Mouse (Mus musculus): ENCODE data around the gene Ctla4.
A peak's percentile ranks its signal among the peaks of the same experiment; 100 is the strongest.

Ctla4 gene

DNA sequence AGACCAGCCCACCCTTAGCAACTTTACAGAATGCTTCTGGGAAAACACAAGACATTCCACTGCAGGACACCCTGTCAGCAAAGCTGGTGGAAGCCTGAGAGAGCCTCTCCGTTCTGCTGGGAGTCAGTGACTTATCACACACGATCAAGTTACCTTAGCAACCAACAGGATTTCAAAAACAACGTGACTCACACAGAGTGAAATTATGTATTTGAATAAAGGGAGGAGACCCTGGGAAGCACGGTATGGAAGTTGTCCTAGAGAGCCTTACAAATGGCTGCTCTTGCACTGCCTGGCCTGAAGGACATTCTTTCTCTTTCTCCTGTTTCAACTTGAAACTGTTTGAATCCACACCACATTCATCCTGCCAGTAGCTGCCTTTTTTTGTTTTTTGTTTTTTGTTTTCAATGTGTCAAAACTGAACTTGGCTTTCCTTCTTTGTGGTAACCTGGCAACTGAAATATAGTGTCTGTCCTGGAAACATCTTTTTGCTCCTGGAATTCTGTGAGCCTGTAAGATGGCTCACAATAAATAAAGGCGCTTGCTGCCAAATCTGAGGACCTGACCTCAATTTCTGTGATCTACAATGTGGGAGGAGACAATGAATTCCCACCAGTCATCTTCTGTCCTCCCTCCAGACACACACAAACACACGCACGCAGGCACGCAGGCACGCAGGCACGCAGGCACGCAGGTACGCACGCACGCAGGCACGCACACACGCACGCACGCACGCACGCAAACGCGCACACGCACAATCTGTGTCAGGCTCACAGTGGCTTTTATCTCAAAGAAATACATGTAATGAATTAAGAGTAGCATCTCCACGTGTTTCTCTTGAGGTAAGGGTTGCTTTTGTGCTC is 33.9 kb downstream of the Ctla4 start:
- DNase-seq (ENCODE audit: low spot score in 2 of 2), result no peak

DNA sequence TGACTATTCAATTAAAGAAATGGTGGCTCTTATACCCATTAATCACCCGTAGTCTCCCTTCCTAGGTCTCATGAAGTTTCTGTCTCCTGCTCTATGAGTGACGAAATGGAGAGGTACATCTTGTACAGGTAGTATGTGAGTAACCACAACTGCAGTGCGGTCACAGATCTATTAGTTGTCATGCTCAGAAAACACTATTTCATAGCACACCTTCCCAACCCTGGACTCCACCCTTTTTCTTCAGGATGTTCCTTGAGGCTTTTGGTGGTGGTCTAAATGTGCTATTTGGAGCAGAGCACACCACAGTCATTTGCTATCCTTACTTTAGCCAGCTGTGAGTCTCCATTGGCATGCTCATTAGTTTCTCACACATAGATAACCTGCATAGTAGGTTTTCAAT is 42.2 kb downstream of the Ctla4 start:
- DNase-seq (ENCODE audit: low spot score in 2 of 2), result no peak

DNA sequence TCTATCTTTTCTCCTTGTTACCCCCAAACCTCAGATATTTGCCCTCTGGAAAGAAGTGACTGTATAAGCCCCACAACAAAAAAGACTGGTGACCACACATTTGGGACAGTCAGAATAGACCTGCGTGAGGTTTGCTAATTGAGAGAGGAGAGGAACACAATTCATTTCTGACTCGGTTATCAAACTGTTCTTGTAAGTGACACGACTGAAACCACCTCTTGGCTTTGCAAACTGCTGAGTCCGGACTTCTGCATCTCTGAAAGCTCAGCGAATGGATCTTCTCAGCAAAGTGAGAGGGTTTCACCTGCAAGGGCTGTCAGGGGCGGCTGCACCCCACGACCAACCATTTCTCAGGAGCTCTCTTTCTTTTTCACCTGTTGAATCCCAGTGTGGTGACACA is 43.6 kb downstream of the Ctla4 start:
- DNase-seq (ENCODE audit: low spot score in 2 of 2), result no peak

DNA sequence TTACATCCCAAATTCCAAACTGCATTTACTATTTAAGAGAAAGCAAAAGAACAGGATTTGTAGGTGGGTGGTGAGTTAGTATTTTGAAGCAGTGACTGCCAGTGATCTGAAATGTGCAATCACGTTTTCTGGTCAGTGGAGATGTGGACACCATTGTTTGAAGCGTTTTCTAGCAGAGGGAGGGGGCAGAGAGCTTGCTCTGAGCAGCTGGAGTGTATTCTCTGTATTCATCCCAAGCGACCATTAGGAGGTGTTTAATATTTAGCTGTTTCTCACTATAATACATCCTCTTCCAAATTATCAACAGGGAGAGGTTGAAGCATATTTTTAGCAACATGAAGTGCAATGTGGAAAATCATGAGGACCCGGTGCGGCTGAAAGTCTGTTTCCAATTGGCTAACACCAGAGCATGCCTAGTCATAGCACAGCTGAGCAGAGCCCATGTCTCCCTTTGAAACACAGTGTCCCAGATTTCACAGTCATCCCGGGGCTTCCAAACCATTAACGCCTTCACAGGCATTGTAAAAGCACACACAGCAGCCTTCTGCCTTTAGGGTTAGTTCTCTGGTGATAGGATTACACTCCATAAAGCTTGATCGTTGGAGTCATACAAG is 49.3 kb downstream of the Ctla4 start:
- peak; percentile 45 to 58 for DNase-seq (ENCODE audit: low spot score in 2 of 2)

DNA sequence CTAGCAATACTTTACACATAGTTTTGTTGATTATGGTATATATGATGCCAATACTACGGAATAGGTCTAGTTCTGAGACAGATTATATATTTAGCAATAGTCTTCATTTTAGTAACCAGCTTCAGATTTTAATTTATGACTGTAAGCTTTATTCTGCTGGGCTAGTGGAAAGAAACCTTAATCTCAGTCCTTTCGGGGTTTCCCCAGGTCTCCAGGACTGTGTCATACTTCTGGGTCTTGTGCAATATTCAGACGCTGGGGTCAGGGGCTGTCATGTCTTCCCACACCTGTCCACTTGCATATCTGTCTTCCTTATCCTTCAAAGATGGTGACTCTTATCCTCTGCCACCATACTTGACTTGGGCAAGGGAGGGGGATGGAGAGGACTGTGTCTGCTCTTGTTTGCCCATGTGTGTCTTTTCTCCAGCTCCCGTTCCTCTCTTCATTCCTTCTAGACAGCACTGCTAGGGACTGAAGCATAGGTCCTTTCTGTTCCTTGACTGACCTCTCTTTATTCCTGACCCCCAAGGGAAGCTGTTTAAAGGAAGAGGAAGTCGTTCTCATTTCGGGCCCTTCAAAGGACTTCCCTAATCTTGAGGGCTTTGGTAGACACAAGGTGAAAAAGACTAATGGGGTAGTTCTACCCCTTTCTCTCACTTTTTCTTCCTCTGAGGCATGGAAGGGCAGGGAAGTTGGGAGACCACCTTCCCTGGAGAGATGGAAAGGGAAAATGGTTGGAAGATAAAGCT is 50.3 kb downstream of the Ctla4 start:
- no peak for DNase-seq (ENCODE audit: low spot score in 2 of 2)

DNA sequence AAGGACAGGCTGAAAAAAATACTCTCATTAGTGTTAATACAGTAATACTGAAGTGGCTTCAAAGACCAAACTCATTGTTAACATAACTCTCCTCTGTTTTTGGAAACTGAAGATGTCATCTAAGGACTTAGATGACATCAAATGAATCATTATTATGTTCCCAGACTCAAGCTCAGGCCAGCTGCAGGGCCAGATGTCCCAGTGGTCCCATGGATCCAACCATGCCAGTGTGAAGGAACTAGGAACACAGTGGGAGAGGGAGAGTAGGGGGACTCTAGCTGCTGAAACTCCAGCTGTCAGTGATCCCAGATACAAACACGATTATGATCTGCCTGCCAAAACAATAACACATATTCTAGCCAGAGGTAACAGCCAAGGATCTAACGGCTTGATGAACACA is 51.5 kb downstream of the Ctla4 start:
- no peak for DNase-seq (ENCODE audit: low spot score in 2 of 2)

DNA sequence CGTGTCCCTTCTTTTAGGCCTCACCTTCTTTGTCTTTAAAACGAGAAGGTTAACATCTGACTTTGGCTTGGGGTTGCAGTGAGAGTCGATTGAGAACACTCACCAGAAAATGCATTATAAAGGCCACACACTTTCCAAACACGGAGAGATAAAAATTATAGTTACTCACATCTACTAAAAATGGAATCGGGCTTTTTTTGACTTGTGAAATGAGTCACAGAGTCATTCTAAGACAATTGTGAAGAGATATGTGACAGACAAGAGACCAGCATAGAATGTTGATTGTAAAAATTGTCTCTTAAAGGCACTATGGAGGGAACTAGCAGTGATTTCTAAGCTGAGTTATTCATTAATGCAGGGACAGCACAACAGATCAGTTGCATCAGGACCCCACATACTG is 52.2 kb downstream of the Ctla4 start:
- no peak for DNase-seq (ENCODE audit: low spot score in 2 of 2)

DNA sequence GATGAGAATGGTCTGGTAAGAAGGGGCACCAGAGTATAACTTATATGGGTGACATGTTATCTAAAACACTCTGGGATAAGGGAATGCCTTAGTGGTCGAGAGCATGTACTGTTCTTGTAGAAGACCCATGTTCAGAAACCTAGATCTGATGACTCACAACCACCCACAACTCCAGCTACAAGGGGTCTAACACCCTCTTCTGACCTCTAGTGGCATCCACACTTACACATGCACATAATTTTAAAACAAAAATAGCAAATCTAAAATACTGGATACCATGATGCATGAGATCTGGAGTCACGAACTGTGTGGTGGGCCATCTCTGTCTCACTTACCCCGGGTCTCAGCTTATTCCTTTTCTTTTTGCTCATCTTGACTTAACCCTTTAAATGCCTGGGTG is 53.2 kb downstream of the Ctla4 start:
- no peak for DNase-seq (ENCODE audit: low spot score in 2 of 2)

DNA sequence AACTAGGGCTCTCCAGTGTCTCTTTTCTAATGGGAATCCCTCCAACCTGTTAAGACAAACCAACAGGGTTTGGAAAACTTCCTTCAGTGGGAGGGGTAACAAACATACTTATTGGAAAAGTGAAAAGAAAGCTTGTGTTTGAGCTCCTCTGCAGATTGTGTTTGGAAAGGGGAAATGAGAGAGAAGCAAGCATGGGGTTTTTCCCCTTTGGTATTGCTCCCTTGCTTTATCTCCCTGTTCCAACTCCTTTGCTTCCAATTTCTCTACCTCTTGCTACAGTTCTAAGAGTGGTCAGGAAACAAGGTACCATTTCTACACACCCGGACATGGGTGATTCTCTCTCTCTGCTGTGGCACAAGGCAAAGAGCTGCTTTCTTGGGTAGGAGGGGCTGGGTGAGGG is 53.8 kb downstream of the Ctla4 start:
- DNase-seq (ENCODE audit: low spot score in 2 of 2), result no peak

DNA sequence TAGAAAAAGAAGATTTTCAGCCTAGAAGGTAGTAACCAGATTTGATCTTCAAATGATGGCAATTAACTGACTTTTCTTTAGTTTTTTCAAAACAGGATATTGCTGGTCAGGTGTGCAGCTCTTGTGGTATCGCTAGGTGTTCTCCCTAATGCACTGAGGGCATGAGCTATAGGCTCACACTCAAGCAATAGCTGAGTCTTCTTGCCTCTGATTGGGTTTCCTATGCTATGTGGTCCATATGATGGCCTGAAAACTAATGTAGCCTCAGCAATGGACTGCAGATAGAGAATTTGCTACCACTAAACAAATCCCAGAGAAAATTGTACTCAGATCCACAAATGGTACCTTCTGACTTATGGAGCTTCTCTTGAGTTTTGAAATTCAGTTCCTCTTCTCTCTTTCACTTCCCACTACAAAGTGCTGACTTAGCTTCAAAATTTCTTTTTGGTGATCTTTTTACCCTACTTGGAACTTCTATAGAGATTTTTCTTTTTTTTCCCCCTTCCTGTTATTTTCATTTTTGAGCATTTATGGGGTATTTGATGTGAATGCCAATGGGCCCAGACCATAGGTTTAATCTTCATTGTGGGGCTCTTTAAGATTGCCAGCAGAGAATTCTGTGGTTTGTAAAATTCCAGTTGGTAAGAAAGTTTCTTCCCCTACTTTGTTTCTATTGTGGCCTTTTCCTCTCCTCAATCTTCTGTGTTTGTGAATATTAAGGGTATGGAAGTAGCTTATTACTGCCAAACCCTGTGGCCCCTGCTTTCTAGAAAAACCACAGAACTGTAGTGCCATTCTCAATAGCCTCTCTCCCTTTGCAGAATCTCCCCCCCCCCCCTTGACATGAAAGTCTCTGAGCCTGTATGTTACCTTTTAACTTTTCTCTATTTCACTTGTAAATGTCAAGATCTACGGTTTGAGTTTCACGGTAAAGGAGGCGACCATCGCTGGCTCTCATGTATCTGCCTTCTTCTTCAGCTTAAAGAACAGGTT is 54.6 kb downstream of the Ctla4 start:
- DNase-seq (ENCODE audit: low spot score in 2 of 2), result peak in 1 of 2 experiments; percentile 40

DNA sequence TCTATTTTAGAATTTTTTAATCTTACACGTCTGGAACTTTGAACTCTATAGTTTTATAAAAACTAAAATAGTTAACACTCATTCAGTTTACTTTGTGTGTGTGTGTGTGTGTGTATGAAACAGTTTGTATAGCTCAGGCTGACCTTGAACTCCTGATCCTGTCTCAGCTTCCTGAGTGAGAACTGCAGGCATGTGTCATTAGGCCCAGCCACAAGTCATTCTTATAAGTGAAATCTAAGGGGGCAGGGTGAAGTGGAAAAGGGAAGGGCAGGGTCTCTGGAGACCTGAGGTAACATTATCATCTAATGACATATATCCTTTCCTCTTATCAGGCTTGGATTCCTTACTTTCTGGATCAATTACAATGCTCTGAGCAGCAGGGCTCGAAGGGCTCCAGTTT is 56.1 kb downstream of the Ctla4 start:
- DNase-seq (ENCODE audit: low spot score in 2 of 2), result no peak

DNA sequence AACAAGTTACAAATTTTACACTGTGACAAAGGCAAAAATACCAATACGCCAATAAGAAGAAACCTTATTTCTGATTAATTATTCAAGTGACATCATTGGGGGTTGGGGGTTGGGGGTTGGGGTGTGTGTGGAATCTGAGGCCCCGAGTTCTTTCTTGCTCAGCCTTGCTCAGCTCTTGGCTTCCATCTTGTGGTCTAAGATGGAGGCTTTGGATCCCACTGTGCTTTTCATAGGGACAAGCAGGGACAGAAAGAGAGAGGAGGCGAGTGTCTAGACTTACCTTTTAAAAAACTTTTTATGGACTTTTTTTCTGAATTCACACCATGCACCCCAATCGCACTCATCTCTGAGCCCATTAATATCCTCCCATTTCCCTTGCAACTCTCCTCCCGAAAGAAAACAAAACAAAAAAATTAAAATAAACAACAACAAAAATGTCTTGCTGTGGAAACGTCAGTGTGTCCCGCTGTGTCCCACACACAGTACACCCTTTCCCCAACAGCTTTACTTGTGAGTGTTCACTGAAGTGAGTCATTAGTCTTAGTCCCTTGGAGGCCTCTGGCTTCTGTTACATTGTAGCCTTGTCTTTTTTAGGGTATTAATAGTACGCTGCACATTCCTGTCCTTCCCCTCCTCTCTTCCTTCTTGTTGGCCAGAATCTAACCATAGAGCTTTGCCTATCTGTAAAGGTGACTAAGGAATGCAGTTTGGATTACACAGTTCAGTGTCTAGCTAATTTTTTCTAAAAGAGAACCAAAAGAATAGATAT is 59.0 kb downstream of the Ctla4 start:
- no peak for DNase-seq (ENCODE audit: low spot score in 2 of 2)

DNA sequence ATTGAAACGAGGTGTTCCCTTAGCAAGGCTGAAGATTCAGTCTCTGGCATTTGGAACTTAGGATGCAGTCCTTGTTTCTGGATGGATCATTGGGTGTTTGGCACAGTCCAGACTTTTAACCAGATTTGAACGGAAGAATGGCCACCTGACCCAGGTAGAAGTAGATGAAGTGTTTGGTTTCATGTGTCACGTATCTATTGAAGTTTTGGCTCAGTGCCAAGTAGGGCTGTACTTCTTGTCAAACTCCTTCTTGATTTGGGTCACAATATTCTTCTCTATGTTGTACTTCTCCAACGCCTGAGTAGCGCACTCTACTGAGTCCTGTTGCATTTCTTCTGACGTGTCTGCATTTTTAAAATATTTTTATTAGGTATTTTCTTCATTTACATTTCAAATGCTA is 61.3 kb downstream of the Ctla4 start:
- no peak for DNase-seq (ENCODE audit: low spot score in 2 of 2)

DNA sequence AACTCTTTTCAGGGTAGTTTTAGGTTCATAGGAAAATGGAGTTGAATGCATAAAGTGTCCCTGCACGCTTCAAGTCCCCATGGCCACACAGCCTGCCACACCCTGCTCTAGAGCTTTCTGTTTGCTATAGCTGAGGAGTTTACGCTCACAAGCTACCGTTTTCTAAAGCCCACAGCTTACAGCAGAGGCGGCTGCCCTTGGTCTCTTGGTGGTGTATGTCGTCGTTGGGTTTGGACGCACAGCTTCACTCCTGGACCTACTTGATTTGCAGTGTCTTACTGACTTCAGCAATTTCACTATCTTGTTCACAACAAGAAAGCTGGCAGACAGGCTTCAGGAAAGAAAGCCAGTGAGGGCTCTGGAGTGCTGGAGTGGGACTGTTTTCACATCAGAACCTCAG is 66.2 kb downstream of the Ctla4 start:
- DNase-seq (ENCODE audit: low spot score in 2 of 2), result peak in 1 of 2 experiments; percentile 40

DNA sequence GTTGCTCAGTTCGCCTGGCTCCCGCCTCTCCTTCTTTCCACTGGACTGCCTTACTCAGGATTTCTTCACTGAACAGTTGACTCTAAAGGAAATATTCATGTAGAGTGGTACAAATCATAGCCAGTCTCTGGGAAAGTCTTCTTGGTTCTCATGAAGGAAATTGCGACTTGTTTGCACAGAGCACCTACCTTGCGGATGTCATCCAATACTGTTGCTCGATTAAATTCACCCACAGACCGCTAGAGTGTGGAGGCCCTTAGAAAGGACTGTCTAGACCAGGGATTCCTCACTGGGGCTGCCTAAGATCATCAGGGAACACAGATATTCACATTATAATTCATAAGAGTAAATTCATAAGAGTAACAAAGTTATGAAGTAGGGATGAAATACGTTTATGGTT is 66.9 kb downstream of the Ctla4 start:
- no peak for DNase-seq (ENCODE audit: low spot score in 2 of 2)

DNA sequence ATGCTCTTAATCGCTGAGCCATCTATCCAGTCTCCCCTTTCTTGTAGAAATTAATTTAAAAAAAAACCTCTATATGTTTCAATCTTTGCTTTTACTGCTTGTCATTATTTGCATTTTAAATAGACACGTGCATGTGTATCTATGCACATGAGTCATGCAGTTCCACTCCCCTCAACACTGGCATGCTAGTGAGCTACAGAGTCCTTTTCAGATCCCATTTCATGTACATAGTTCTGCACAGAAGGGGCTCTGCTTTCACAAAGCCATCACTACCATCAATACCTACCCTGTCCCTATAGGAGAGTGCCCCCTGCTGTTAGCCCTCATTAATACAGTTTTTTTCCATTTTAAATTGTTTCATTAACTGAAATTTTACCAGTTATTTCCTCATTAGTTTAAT is 68.0 kb downstream of the Ctla4 start:
- no peak for DNase-seq (ENCODE audit: low spot score in 2 of 2)

DNA sequence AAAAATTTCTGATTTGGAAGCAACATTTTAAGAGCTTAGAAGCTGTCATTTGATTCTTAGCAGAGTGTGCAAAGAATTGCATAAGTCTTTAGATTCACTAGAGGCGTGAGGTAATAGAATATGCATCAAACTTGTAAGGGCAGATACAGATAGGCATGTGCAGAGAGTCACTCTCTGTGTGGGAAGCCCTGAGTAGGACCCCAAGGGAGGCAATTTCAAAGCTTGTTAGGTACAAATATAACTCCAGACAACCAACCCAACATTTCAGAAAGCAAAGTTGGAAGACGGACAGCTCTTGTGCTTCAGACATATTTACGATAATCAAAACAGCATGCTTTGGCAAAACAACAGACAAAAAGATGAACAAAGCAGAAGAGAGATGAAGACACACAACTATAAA is 68.4 kb downstream of the Ctla4 start:
- no peak for DNase-seq (ENCODE audit: low spot score in 2 of 2)

DNA sequence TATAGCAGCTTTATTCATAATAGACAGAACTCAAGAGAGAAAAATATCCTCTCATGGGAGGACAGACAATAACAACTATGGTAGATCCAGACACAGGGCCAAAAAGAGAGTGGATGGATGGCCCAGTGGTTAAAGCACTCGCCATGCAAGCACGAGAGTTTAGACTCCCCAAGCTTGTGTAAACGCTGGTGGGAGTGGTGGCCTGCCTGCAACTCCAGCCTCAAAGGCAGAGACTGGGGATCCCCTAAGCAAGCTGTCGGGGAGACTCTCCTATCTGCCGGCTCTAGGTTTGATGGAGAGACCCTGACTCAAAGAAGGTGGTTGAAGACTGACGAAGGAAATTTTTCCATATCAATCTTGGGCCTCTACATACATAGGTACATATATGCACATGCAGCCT is 69.4 kb downstream of the Ctla4 start:
- no peak for DNase-seq (ENCODE audit: low spot score in 2 of 2)

DNA sequence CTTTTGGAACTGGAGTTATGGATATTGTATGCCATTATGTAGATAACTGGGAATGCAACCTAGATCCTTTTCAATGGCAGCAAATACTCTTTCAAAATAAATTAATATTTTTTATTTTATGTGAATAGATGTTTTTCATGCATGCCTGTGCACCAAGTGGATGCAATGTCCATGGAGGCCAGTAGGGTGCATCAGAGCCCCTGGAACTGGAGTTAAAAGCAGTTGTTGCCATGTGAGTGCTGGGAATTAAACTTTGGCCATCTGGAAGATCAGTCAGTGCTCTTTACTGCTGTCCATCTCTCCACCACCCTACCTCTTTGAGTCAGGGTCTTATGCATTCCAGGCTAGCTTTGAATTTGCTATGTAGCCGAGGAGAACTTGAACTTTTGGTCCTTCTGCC is 71.5 kb downstream of the Ctla4 start:
- DNase-seq (ENCODE audit: low spot score in 2 of 2), result no peak

DNA sequence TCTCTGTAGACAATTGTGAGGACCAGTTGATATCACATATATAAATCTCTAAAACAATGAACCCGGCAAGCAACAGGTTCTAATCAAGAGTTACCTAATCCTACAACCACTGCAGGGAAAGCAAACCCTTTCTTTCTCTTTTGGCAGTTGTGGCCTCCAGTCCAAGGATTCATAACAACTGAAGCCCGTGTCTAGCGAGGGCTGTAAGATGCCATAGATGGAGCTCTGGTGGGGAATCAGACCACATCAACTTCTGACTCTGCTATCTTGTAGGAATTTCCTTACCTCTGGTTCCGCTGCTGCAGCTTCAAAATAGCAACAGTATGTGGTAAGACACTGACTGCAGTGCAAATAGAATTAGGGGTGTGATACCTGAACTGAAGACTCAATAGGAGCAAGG is 72.4 kb downstream of the Ctla4 start:
- no peak for DNase-seq (ENCODE audit: low spot score in 2 of 2)

DNA sequence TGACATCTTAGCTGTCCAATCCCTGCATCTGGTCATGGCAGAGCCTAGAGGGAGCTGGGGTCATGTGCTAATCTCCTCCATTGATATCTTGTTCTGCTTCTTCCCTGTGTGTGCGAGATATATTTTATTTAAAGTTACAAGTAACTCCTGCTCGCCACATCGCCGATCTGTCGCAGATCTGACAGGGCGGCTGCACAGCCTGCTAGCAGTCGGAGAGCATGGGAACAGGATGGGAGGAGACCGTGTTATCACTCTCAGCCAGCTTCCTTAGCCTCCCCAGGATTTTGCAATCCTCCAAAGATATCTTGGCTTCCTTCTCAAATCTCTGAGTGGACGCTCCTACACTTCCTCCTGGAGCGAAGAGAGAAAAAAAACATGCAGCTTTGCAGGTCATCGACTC is 73.7 kb downstream of the Ctla4 start:
- DNase-seq (ENCODE audit: low spot score in 2 of 2), result peak; percentile 80 to 83
